Comparison of ENCODE assay signal across 13 mouse cellular contexts in the genomic region with DNA sequence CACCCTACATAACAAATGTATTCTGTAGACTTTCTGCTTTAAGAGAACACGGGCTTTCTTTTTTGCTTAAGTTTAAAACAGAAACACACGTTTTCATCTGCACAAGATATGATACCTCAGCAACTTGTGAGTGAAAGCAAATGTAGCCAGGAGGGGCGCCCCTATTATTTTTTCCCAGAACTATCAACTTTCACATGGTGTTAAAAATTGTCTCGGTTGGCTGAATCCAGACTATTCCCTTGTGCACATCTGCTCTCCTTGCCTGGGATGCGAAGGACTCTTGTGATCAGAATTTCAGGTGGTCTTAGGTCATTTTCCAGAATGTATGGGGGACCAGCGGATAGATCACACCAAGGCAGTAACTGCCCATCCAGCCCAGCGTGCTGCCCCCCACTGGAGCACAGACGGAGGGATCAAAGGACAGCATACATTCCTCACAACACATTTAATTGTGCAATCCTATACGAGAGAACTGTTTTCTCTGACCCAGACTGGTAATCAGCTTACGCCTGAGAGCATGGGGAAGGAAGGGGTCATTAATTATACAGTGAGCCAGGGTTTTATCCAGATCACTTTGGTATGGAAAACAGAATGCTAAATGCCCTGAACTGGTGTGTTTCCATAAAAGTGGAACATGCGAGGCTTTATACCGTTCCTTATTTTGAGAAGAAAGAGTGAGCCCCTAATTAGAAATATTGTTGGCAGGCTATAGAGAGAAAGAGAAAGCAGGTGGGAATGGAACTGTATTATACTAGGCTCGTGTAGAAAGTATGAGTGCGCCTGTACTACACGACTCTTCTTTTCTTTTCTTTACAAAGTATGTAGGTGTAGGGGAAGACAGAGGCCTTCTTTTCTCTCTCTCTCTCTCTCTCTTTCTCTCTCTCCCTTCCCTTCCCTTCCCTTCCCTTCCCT.
A peak's percentile ranks its signal among the peaks of the same experiment; 100 is the strongest.
DNase-seq lines count a peak whose midpoint lies in the region; ATAC-seq lines count a peak whose summit lies in the region.
"Had no signal": no experiment of that assay in that cellular context is flagged by ENCODE, and none has a peak within 500 bp of the region (broad histone marks: within the 10 kb centered on the region; RNA-seq: fewer than 3 reads in every experiment).

No protein-coding gene starts in this region.

- H3K27ac ChIP-seq in kidney, embryonic 16.5 days (ENCODE audit: low read length): no peak overlapping the region
- no peak overlapping the region for H3K27ac ChIP-seq in embryonic facial prominence, embryonic 15.5 days (replicated peaks)
- H3K27ac ChIP-seq in limb, embryonic 12.5 days: peak overlapping the region; percentile 69
- H3K27ac ChIP-seq: liver, embryonic 12.5 days had no signal

- peak; percentile 87 for ATAC-seq in kidney, embryonic 16.5 days (ENCODE audit: low FRiP score, low TSS enrichment)
- peak; percentile 59; the same call in 1 of the 2 replicates for ATAC-seq in embryonic facial prominence, embryonic 15.5 days (ENCODE audit: insufficient number of reproducible peaks, low FRiP score, low TSS enrichment, low read depth)
- peak; percentile 32; the same call in 1 of the 2 replicates for ATAC-seq in limb, embryonic 12.5 days (ENCODE audit: insufficient number of reproducible peaks, insufficient read depth, low FRiP score, low TSS enrichment, low read depth)
- ATAC-seq in megakaryocyte progenitor cell, adult 5-6 weeks (replicated peaks; ENCODE audit: poor library complexity): no peak
- ATAC-seq: liver, embryonic 12.5 days had no signal

- H3K4me1 ChIP-seq in kidney, embryonic 16.5 days (ENCODE audit: insufficient read depth, low read length): peaks cover 14% of the 10 kb centered on the region
- H3K4me1 ChIP-seq in embryonic facial prominence, embryonic 15.5 days: peaks cover 5% of the 10 kb centered on the region; the same call in 1 of the 2 replicates
- peaks cover 45% of the 10 kb centered on the region for H3K4me1 ChIP-seq in limb, embryonic 12.5 days (replicated peaks)
- H3K4me1 ChIP-seq: heart, embryonic 12.5 days; liver, embryonic 12.5 days had no signal

- DNase-seq in kidney, adult 9 months: no peak
- peak; percentile 9 for DNase-seq in retina, adult 2 months (ENCODE audit: low read depth, low spot score)
- no peak for DNase-seq in gastrocnemius, postnatal 25 days
- DNase-seq in layer of hippocampus, adult 11-12 months (ENCODE audit: low spot score): no peak
- DNase-seq: cerebellum, adult 9-11 months; layer of hippocampus, adult 9-11 months; right cerebral cortex, adult 18-20 months had no signal

- H3K9ac ChIP-seq in kidney, embryonic 16.5 days (replicated peaks; ENCODE audit: low read length): no peak overlapping the region
- no peak overlapping the region for H3K9ac ChIP-seq in embryonic facial prominence, embryonic 15.5 days
- no peak overlapping the region for H3K9ac ChIP-seq in limb, embryonic 12.5 days (replicated peaks)
- H3K9ac ChIP-seq: heart, embryonic 12.5 days; liver, embryonic 12.5 days had no signal

- WGBS in kidney, embryonic 16.5 days: 39% methylated on average over 15 of the region's 15 CpGs
- WGBS in embryonic facial prominence, embryonic 15.5 days: 42% methylated on average over 15 of the region's 15 CpGs
- 23% methylated on average over 15 of the region's 15 CpGs for WGBS in limb, embryonic 12.5 days

- H3K4me2 ChIP-seq in kidney, embryonic 16.5 days (replicated peaks; ENCODE audit: low read depth, low read length): no peak overlapping the region
- no peak overlapping the region for H3K4me2 ChIP-seq in embryonic facial prominence, embryonic 15.5 days (replicated peaks)
- H3K4me2 ChIP-seq in limb, embryonic 12.5 days: no peak overlapping the region
- H3K4me2 ChIP-seq: heart, embryonic 12.5 days; liver, embryonic 12.5 days had no signal

- H3K27me3 ChIP-seq in kidney, embryonic 16.5 days (ENCODE audit: insufficient read depth, low read length): no peaks in the 10 kb centered on the region
- H3K27me3 ChIP-seq in embryonic facial prominence, embryonic 15.5 days: no peaks in the 10 kb centered on the region
- H3K27me3 ChIP-seq in limb, embryonic 12.5 days: no peaks in the 10 kb centered on the region; the same call in 1 of the 2 replicates
- H3K27me3 ChIP-seq: heart, embryonic 12.5 days; liver, embryonic 12.5 days had no signal

- no peaks in the 10 kb centered on the region for H3K36me3 ChIP-seq in kidney, embryonic 16.5 days (ENCODE audit: insufficient read depth, low read length)
- no peaks in the 10 kb centered on the region for H3K36me3 ChIP-seq in embryonic facial prominence, embryonic 15.5 days
- no peaks in the 10 kb centered on the region for H3K36me3 ChIP-seq in limb, embryonic 12.5 days
- H3K36me3 ChIP-seq: heart, embryonic 12.5 days; liver, embryonic 12.5 days had no signal

- no peak overlapping the region for H3K4me3 ChIP-seq in kidney, embryonic 16.5 days (ENCODE audit: low read length)
- H3K4me3 ChIP-seq in embryonic facial prominence, embryonic 15.5 days (replicated peaks): no peak overlapping the region
- H3K4me3 ChIP-seq in limb, embryonic 12.5 days (replicated peaks): no peak overlapping the region
- H3K4me3 ChIP-seq: heart, embryonic 12.5 days; liver, embryonic 12.5 days had no signal

- no peaks in the 10 kb centered on the region for H3K9me3 ChIP-seq in kidney, embryonic 16.5 days (ENCODE audit: low read length)
- no peaks in the 10 kb centered on the region for H3K9me3 ChIP-seq in embryonic facial prominence, embryonic 15.5 days (replicated peaks)
- no peaks in the 10 kb centered on the region for H3K9me3 ChIP-seq in limb, embryonic 12.5 days
- H3K9me3 ChIP-seq: heart, embryonic 12.5 days; liver, embryonic 12.5 days had no signal
